Mouse (Mus musculus): ENCODE data around the gene Agbl1. TPM values are rescaled to one million over a fixed set of nuclear protein-coding genes. Genes with fewer than 3 reads are reported as not detected.

Gene Agbl1
- polyA plus RNA-seq, 1 experiment from 2014 or later = not detected

GRCm38 (mm10) chr7:77134860-77135259 is 905.2 kb downstream of the Agbl1 start:
- H3K9me3 ChIP-seq = no peaks in the 10 kb centered on the region
- H3K4me1 ChIP-seq = peaks cover 9% of the 10 kb centered on the region
- no peak for DNase-seq (ENCODE audit: extremely low spot score, low spot score)
- no peak overlapping the region for H3K27ac ChIP-seq
- 96% methylated on average over 2 of the region's 2 CpGs for WGBS
- H3K4me3 ChIP-seq = no peak overlapping the region
- H3K27me3 ChIP-seq (ENCODE audit: poor library complexity, severe bottlenecking) = no peaks in the 10 kb centered on the region
- H3K36me3 ChIP-seq (replicated peaks) = no peaks in the 10 kb centered on the region

DNA sequence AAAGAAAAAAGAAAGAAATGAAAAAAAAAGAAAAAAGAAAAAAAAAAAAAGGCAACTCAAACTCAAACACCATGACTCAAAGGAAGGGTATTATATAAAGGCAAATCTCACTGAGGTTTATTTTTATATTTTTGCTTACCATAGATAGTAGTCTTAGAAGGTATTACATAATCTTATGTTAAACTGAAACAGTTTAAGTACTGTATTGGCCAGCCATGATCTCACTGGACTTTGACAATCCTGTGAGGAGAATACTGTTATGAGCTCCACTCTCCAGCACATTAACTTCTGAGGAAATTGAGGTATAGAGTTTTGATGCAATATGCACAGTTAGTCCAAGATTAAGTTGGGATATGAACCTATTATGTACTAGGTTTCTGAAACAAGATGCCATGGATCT is 909.0 kb downstream of the Agbl1 start:
- no peaks in the 10 kb centered on the region for H3K4me1 ChIP-seq
- no peak overlapping the region for H3K27ac ChIP-seq
- no peak overlapping the region for H3K4me3 ChIP-seq
- no peaks in the 10 kb centered on the region for H3K27me3 ChIP-seq (ENCODE audit: poor library complexity, severe bottlenecking)
- no peak for DNase-seq (ENCODE audit: extremely low spot score, low spot score)
- no peaks in the 10 kb centered on the region for H3K9me3 ChIP-seq
- H3K36me3 ChIP-seq (replicated peaks) = no peaks in the 10 kb centered on the region

DNA sequence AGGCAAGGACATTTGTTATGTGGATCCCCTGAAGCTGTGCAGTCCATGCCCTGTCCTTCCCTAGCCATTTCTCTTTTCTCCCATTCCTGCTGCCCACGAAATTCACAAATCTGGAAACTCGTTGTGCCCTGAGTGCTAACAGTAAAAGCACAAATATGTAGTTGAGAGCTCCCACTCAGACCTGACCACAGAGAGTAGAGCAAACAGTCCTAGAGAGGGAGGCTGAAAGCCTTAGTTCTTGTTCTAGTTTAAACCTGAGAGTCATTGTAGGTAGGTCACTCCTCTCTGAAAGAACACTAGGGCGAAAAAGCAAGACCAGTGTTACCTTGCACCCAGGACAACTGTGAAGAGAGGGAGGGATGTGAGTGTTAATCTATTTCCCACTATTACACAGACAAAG is 917.8 kb downstream of the Agbl1 start:
- Histone ChIP-seq H3K9me3 (no peaks in the 10 kb centered on the region), H3K36me3 (replicated peaks) (no peaks in the 10 kb centered on the region), H3K27ac (no peak overlapping the region), H3K4me3 (no peak overlapping the region), H3K4me1 (peaks cover 8% of the 10 kb centered on the region), H3K27me3 (ENCODE audit: poor library complexity, severe bottlenecking) (no peaks in the 10 kb centered on the region)
- WGBS = 77% methylated on average over 3 of the region's 3 CpGs
- no peak for DNase-seq (ENCODE audit: extremely low spot score, low spot score)

- Histone ChIP-seq H3K27me3 (ENCODE audit: poor library complexity, severe bottlenecking) (no peaks in the 10 kb centered on the region), H3K27ac (no peak overlapping the region), H3K4me1 (peaks cover 14% of the 10 kb centered on the region), H3K4me3 (no peak overlapping the region), H3K36me3 (replicated peaks) (no peaks in the 10 kb centered on the region), H3K9me3 (no peaks in the 10 kb centered on the region)
- no peak for DNase-seq (ENCODE audit: extremely low spot score, low spot score)
- WGBS = 90% methylated on average over 4 of the region's 4 CpGs
Measured at GRCm38 (mm10) chr7:77148820-77149219, 919.1 kb downstream of the Agbl1 start.

DNA sequence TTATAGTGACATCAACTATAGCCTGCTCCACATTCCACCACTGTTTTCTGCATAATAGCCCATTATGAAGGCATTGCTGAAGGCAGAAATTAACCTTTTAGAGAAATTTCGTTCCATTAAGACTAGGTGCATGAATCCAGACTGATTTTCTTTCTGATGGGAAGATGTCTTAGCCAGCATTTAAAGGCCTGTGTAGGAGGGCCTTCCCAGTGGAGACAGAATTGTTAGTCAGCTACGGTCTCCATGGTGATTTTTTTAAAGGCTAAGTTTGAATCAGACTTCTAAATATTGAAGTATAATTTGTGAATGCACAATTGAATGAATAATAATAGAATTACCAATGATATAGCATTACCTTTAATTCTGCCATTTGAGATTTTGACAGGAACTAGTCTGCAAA is 920.2 kb downstream of the Agbl1 start:
- Histone ChIP-seq H3K4me1 (peaks cover 14% of the 10 kb centered on the region), H3K27ac (no peak overlapping the region), H3K4me3 (no peak overlapping the region), H3K9me3 (no peaks in the 10 kb centered on the region), H3K36me3 (replicated peaks) (no peaks in the 10 kb centered on the region), H3K27me3 (ENCODE audit: poor library complexity, severe bottlenecking) (no peaks in the 10 kb centered on the region)
- whole genome bisulfite sequencing = 83% methylated on average over 2 of the region's 2 CpGs
- DNase-seq (ENCODE audit: extremely low spot score, low spot score) = no peak

DNA sequence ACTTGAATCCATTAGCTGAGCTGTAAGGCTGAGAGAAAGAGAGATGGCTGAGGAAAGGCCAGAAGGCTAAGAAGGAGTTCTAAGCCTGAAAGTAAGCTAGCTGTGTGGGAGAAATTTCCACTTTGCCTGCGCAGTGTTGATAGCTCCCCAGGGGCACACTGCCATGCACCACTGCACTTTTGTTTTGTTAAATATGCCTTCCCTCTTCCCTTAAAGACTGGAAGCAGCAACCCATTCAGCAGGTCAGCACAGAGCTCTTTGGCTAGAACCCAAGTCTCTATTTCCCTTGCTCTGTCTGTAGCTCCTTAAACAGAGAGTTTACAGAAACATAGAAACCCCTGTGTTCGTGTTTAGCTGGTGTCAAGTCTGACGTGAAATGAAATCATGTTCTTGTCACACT is 922.7 kb downstream of the Agbl1 start:
- no peak for DNase-seq (ENCODE audit: extremely low spot score, low spot score)
- Histone ChIP-seq H3K4me3 (no peak overlapping the region), H3K27ac (no peak overlapping the region), H3K4me1 (peaks cover 14% of the 10 kb centered on the region), H3K36me3 (replicated peaks) (no peaks in the 10 kb centered on the region), H3K9me3 (no peaks in the 10 kb centered on the region), H3K27me3 (ENCODE audit: poor library complexity, severe bottlenecking) (no peaks in the 10 kb centered on the region)
- 24% methylated on average over 3 of the region's 3 CpGs for WGBS

- Histone ChIP-seq H3K9me3 (no peaks in the 10 kb centered on the region), H3K4me1 (peaks cover 14% of the 10 kb centered on the region), H3K27me3 (ENCODE audit: poor library complexity, severe bottlenecking) (no peaks in the 10 kb centered on the region), H3K4me3 (no peak overlapping the region), H3K27ac (no peak overlapping the region), H3K36me3 (replicated peaks) (no peaks in the 10 kb centered on the region)
- DNase-seq (ENCODE audit: extremely low spot score, low spot score) = no peak
- WGBS = 54% methylated on average over 1 of the region's 1 CpGs
Measured at GRCm38 (mm10) chr7:77152909-77153308, 923.2 kb downstream of the Agbl1 start.

GRCm38 (mm10) chr7:77164921-77165320 is 935.2 kb downstream of the Agbl1 start:
- Histone ChIP-seq H3K27me3 (ENCODE audit: poor library complexity, severe bottlenecking) (peaks cover 8% of the 10 kb centered on the region; the same call in 1 of the 2 replicates), H3K4me3 (no peak overlapping the region), H3K9me3 (no peaks in the 10 kb centered on the region), H3K4me1 (no peaks in the 10 kb centered on the region), H3K36me3 (replicated peaks) (no peaks in the 10 kb centered on the region), H3K27ac (no peak overlapping the region)
- WGBS = 45% methylated on average over 1 of the region's 1 CpGs
- no peak for DNase-seq (ENCODE audit: extremely low spot score, low spot score)

All from forebrain, embryonic 10.5 days (tissue).